Mouse (Mus musculus) T-helper 17 cell (primary cell): Measurements from ENCODE around the gene Tpi1.

Experiments
- in situ Hi-C, 2 experiments: fragments of 300-600 bp; cut with MboI, MseI; formaldehyde crosslinking; loops; 1 replicate in 1 of 2; 2 replicates in 1 of 2; pipeline ENCODE4 v1.15.1; 2025; ENCODE audit warnings: high pct_unique_total_duplicates in 2 of 2

The Tpi1 gene

GRCm38 (mm10) chr6:124813933-124814332 is at the start of gene Tpi1:
Tpi1 (minus strand) TSS chr6:124814296.
- in situ Hi-C loops = no loop called here

- in situ Hi-C loops = no loop called here
Observed at GRCm38 (mm10) chr6:124863125-124863657, 49.1 kb upstream of the Tpi1 start.

- in situ Hi-C loops = no loop called here
Observed at GRCm38 (mm10) chr6:124862406-124863124, 48.5 kb upstream of the Tpi1 start.

- in situ Hi-C loops = no loop called here
Observed at GRCm38 (mm10) chr6:124861802-124862201, 47.7 kb upstream of the Tpi1 start.

GRCm38 (mm10) chr6:124861266-124861665 is 47.2 kb upstream of the Tpi1 start:
- in situ Hi-C loops = no loop called here

- in situ Hi-C loops = no loop called here
Observed at GRCm38 (mm10) chr6:124860511-124860910, 46.4 kb upstream of the Tpi1 start.

GRCm38 (mm10) chr6:124859725-124860124 is 45.6 kb upstream of the Tpi1 start:
- in situ Hi-C loops = loop anchor here in 1 of 2 experiments (5.0 kb wide), 1 partner anchor 78 kb away; no protein-coding TSS in a partner anchor

- in situ Hi-C loops = loop anchor here in 1 of 2 experiments (5.0 kb wide), 1 partner anchor 79 kb away; no protein-coding TSS in a partner anchor
Observed at GRCm38 (mm10) chr6:124858561-124859318, 44.6 kb upstream of the Tpi1 start.

- in situ Hi-C loops = loop anchor here in 1 of 2 experiments (5.0 kb wide), 1 partner anchor 79 kb away; no protein-coding TSS in a partner anchor
Observed at GRCm38 (mm10) chr6:124857840-124858530, 43.9 kb upstream of the Tpi1 start.

- in situ Hi-C loops = loop anchor here in 1 of 2 experiments (5.0 kb wide), 1 partner anchor 80 kb away; no protein-coding TSS in a partner anchor
Observed at GRCm38 (mm10) chr6:124856916-124857839, 43.1 kb upstream of the Tpi1 start, which contains the start of gene P3h3. P3h3 (minus strand) TSS chr6:124857752.

GRCm38 (mm10) chr6:124856321-124856720 is 42.2 kb upstream of the Tpi1 start:
- in situ Hi-C loops = loop anchor here in 1 of 2 experiments (5.0 kb wide), 1 partner anchor 81 kb away; no protein-coding TSS in a partner anchor

- in situ Hi-C loops = loop anchor here in 1 of 2 experiments (5.0 kb wide), 1 partner anchor 83 kb away; no protein-coding TSS in a partner anchor
Observed at GRCm38 (mm10) chr6:124854647-124855046, 40.6 kb upstream of the Tpi1 start.

GRCm38 (mm10) chr6:124850535-124850934 is 36.4 kb upstream of the Tpi1 start:
- in situ Hi-C loops = no loop called here

GRCm38 (mm10) chr6:124847305-124847704 is 33.2 kb upstream of the Tpi1 start:
- in situ Hi-C loops = no loop called here

GRCm38 (mm10) chr6:124840241-124841167 is 26.4 kb upstream of the Tpi1 start, which contains the start of gene Gnb3:
Gnb3 (minus strand) TSS chr6:124840275.
- in situ Hi-C loops = no loop called here

GRCm38 (mm10) chr6:124839805-124840204 is 25.7 kb upstream of the Tpi1 start:
- in situ Hi-C loops = no loop called here

- in situ Hi-C loops = no loop called here
Observed at GRCm38 (mm10) chr6:124836411-124836810, 22.3 kb upstream of the Tpi1 start.

GRCm38 (mm10) chr6:124835531-124835930 is 21.4 kb upstream of the Tpi1 start:
- in situ Hi-C loops = no loop called here

GRCm38 (mm10) chr6:124834512-124835081 is 20.5 kb upstream of the Tpi1 start:
- in situ Hi-C loops = no loop called here
